Mouse (Mus musculus) heart, adult 18-20 months (tissue): ENCODE results near the gene Rft1. TPM values are rescaled to one million over a fixed set of nuclear protein-coding genes. Genes with fewer than 3 reads are reported as not detected.
A peak's percentile ranks its signal among the peaks of the same experiment; 100 is the strongest.

Source experiments
- DNase-seq, 2 experiments: peaks; one replicate each; pipeline ENCODE4 v3.0.0; 2021 to 2022; ENCODE audit warnings: mixed read lengths in 1 of 2
- total RNA-seq, 2 experiments: library from RNA; stranded (reverse); gene quantifications; 2 replicates each; pipeline ENCODE4 v1.2.3; 2021

Rft1 gene
- total RNA-seq, 2 experiments from 2014 or later = 7.7 to 7.9 TPM

DNA sequence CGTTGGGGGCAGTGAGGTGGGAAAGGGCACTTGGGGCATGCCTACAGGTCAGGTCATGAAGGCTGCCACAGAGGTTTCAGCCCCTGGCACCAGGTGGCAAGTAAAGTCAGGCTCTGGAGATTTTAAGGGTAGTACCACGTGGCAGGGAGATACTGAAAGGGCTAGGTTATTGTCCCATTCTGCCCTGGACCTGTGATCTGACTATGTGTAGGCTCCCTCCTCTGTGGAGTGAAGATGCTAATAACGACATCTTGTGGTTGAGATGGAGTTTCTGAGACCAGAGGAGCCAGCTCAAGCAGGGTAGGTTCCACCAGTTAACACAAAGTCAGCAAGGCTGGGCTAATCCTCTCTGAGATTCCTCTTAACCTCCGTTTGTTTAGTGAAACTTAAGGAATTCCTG lies 24.3 kb upstream of the Rft1 start:
- no peak for DNase-seq

DNA sequence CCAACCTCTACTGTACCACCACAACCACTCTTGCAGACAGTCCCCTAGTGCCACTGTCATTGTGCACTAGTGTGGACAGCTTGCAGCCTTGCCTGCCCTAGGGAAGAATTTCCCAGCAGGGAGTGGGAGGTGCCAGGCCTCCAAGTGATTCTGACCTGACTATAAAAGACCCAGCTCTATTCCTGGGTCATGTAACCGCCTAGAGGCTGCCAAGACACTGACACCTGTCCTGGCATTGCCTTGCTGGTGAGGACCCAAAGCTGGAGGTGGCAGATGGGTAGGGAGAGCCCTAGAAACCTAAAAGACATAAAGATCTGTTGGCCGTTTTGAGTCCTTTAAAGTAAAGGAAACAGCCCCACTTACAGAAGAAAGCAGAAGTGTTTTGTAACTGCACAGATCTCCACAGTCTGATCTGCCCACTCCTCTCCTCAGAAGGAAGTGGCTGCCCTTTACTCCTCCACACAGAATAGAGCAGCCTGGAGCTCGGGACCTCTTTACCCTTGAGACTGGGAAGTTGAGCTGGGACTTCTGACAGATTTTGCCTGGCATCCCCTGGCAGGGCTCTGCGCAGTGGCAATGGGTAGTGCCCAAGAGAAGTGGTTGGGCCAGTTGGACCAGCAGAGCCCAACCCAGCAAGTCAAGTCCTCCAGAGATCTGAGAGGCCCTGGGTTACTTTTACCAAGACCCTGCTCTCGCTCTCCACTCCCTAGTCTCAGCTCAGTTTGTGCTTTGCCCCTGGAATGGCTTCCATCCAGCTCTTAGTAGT lies 23.2 kb upstream of the Rft1 start:
- peak; percentile 55 to 81 for DNase-seq

DNA sequence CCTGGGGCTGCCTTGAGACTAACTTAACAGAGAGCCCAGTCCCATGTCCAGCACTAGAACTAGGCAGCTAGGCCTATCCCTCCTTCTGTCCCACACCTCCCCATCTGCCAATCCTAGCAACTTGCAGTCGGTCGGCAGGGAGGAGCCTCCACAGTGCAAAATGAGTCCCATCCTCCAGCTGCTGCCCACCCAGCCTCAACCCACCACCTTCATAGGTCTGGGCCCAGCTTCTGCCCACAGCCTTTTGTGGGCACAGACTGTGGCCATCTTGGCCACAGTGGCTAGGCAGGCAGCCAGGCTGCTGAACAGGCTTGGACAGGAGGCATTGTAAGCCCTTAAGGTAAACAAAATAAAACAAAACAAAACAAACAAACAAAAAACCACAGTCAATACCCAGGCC lies 22.3 kb upstream of the Rft1 start:
- DNase-seq = no peak

DNA sequence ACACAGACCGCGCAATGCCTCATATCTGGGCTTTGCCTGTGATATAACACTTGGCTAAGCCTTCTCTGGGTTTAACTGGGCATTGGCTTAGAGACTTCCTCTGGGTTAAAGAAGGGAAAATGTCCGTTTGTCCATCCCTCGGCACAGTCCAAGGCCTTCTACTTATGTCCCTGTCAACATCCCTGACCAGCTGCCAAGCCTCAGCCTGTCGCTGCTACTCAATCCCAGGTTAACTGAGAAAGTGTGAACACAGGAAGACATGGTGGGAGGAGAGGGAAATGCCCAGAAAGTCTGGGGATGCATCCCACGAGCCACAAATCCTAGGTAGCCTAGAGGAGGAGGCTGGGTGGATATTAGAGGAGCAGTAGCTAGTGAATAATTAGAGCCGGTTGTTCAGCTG lies 20.5 kb upstream of the Rft1 start:
- DNase-seq = no peak

DNA sequence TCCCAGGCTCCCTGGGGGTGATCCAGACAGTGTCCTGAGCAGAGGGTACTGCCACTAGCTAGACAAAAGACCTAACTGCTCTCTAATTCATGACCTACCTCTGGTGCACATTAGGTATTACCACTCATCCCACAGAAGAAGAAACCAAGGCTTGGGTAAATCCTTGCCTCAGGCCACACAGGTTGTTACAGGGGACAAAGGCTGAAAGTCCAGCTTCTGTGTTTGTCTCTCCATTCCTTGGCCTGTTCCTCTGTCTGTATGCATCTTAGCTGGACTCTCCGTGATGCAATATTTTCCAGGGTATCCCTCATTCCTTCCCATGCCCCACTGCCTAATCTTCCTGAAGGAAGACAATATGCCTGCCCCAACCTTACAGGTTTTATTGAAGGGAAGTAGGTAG lies 19.7 kb upstream of the Rft1 start:
- no peak for DNase-seq

DNA sequence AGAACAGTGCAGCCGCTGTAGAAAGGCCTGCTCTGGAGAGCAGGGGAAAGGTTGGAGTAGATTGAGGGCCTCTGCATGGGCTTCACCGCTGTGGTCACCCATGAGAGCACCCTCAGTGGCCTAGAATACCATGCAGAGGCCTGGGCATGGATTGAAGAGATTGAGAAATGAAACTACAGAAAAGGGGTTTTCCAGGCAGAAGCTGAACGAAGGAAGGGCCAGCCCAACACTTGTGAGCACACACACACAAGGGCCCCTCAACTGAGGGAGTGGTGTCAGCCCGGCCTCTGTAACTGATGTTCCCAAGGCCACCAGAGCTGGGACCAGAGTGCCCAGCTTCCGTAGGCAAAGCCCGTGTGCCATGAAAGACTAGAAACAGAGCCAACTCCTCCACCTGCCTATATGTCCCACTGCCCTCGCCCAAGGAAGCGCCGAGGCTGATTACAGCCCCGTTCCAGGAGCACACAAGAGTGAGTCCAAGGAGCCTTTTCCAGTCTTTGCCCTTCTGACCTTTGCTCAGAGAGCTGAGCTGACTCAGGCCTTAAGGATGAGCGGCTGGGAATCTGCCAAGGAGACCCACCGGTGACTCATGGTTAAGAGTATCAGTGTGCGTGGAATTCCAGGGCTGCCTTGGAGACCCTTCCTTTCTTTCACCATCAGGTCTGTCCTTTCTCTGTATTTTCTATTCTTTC lies 18.8 kb upstream of the Rft1 start:
- no peak for DNase-seq

DNA sequence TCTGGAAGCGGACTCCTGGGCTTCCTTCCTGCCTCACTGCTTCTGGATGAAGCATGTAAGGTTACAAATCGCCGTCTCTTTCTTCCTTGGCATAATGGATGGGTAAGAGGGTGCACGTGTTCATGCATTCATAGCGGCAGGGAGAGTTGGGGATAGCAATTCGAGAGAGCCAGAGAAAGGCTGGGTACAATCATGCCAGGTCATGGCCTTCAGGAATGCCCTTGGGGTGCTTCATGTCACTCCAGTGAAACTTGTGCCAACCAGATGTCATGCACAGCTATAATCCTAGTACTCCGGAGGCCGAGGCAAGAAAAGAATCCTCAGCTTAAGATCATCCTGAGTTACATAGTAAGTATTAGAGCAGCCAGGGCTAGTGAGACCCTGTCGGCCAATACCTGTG lies 17.7 kb upstream of the Rft1 start:
- DNase-seq = no peak

DNA sequence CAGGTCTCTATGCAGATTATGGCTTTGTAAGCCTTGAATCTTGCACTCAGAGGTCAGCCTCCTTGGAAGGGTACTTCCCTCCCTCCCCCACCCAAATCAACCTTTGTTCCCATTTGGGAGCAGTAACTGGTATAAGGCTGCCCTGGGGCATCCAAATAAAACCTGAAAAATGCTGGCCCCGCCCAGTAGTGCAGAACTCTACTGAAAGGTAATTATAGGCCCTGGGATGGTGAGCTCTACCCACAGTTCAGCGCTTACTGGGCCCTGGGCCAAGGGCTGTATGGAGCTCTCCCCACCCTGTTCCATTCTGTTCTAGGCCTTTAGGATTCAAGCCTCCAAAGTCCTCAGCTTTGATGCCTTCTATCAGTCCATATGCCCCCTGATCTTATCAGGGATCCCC lies 17.1 kb upstream of the Rft1 start:
- no peak for DNase-seq

DNA sequence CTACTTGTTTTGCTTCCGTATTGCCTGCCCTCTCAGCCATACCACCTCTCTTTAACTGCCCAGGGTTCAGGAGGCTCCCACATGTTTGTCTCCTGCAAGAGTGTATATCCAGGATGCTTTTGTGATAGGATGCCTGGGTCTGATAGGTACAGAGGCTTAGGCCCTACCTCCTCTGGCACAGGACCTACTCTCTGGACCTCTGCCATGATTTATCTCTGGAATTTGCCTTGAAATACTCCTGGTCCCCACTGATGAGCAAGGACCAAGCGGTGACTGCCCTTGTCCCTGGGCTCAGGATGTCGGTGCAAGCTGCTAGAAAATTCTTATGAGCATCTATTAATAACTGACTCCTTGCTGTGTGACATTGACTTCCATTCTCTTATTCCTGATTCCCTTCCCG lies 16.2 kb upstream of the Rft1 start:
- peak; percentile 46 to 59 for DNase-seq

DNA sequence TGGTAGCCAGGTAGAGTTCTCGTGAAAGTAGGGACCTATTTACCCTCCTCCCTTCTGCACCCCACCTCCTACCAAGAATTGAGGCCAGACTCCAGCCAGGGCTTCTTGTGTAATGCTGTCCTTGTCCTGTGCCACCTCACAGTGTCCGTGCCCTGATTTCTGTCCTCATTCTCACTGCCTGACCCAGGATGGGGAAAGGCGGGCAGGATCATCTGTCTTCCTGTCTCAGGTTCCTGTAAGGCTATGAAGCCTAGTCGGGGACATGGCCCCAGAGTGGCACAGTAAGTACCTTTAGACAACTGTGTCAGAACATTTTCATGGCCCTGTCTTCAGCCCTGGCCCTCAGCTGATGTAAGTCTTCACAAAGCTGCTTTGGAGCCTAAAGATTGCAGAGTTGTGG lies 15.5 kb upstream of the Rft1 start:
- DNase-seq = no peak

DNA sequence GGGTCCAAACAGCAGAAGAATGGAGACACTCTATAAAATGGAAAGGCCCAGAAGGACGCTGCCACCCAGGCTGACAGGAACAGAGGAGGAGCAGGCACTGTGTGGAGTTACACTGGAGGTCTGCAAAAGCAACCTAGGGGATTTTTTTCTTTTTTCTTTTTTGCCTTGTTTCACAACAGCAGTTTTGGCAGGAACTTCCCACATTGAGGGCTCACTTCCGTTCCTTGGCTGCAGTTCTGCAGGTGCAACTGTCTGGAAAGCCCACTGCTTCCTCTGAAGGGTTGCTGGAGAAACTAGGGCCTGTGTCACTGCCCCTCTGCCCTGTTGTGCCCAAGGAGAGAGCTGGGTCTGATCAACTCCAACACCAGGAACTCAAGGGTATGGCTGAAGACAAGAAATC lies 12.4 kb upstream of the Rft1 start:
- no peak for DNase-seq

DNA sequence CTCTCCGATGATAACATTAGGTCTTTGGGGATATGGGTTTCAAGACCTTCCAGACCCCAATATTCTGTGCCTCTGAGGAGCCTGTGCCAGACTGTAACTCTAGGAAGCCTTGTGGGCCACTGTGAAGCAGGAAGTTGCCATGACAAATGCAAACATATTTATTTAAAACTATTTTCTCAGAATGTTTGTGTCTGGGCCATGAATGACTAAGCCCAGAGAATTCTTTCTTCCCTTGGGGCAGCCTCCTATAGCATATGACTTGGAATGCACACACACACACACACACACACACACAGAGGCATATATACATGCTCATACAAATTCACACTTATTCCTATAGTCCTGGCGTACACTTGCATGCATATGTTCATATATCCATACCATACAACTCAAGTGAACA lies 10.1 kb upstream of the Rft1 start:
- DNase-seq = no peak

DNA sequence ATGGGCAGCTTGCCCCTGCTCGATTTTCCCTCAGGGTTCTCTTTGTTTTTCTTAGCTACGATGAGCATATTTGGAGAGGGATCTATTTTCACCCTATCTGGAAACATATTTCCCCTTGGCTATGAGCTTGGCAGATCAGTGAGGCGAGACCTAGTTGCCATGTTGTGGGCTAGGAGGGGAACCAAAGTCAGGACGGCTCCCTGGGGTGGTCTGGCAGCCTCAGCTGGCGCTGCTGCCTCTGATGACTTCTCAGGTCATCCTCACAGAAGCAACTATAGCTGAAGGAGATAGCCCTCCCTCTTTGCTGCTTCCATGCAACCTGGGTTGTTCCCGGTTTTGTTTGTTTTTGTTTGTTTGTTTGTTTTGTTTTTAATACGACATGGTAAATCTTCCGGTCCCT lies 9.1 kb upstream of the Rft1 start:
- no peak for DNase-seq

DNA sequence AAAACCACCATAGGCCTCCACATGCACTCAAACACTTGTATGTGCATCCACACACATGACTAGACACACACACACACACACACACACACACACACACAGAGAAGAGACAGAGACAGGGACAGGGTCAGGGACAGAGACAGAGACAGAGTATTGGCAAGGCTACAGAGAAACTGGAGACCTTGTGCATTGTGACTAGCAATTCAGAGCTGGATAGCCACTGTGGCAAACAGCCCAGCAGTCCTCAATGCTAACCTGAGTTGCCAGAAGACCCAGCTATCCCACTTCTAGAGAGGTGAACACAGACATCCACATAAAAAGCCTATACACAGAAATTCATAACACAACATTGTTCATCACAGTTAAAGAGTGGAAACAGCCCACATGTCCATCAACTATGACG lies 7.7 kb upstream of the Rft1 start:
- no peak for DNase-seq

DNA sequence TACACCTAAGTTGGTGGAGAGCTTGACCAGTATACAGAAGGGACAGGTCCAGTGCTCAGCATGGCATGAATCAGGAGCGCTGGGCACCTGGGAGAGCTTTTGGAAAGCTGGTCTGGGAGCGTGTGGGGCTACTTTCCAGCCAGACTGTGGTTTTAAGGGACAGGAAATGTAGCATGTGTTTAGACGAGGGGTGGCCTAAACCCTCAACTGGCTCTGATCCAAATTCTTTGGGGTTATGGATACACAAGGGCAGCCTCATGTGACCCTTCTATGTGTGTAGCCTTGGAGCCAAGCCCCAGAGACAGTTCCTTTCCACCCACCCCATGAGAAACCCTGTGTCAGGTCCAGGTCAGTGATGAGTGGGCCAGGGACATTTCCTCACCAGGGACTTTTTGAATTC lies 5.7 kb upstream of the Rft1 start:
- no peak for DNase-seq

DNA sequence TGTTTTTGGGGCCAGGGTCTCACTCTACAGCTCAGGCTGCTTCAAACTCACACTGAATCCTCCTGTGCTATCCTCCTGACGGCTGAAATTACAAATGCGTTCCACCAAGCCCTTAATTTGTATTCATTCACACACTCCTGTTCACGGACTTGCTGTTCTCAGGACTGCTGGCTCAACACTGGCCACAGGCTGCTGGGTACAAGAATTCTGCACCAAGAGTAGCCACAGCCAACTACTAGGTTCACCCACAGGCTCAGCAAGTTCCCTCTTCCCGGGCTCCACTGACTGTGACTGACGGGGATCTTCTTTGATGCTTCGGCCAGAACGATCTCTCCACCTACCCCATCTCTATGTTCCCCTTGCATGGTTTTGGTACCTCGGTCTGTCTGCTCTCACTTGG lies 4.4 kb upstream of the Rft1 start:
- DNase-seq = no peak

DNA sequence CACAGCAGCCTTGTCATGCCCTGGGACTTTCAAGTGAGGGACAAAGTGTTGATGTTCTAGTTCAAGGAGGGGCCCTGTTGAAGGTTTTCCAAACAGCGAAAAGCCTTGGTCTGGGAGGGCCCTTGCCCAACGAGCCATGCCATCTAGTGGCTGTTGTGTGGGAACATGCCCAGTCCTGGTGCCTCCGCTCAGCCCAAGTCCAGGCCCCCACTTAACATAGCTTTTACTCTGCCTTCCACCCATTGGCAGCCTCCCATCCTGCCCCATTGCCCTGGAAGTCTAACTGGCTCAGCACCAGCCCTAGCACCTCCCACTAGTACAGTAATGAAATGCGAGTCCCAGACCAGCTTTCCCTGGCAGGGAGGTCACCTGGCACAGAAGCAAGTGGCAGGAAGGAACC lies 3.2 kb upstream of the Rft1 start:
- peak; percentile 81 to 89 for DNase-seq

DNA sequence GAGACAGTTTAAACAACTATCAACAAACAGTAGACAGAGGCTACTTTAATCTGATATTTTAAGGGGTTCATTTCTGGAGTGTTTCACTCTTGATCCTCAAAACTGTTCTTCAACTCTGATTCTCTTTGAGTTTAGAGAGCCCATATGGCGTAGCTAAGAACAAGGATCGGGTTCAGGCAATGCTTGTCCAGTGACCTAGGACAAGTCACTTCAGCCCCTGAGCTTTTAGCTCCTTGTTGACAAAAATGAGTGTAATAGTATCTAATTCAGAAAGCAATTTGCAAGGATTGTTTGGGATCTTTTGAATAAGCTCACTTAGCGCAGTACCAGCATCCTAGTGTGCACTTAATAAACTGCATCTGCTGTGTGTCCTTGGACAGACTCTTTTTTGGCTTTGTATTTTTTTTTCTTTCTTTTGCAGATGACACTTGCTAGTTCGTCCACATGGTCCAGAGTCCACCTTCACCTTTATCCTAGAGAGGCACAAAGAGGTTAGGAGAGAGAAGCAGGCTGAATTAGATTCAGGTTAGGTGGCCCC lies 600 bp downstream of the Rft1 start:
- DNase-seq = no peak

DNA sequence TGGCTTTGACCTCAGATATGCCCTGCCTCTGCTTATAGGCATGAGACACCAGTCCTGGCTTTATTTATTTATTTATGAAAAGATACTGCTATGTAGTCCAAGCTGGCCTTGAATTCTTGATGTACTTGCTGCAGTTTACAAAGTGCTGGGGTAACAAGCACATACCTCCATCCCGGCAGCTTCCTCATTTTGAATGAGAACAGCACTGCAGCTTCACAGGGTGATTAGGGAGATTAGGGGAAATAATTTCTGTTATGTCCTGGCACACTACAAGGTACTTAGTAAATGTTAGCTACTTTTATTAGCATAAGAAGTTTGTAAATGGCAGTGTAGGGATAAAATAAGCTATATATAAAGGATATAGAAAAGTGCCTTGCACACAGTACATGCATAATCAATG lies 1.4 kb downstream of the Rft1 start:
- no peak for DNase-seq

DNA sequence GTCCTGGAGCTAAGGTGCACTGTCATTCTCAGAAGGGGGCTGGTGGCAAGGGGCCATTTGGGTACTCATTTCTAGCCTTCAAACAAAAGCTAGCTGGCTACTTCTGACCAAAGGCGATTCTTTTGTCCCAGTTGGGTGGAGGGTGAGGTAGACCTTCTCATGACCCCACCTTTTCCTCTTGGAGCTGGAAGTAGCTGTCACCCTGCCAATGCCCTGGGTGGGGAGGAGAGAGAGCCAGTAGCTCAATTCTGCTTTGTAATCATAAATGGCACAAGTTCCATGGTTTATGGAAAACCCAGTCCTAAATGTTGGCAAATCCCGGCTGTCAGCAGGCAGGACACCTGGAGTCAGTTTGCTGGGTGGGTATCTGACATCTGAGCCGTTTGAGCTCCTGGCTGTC lies 11.9 kb downstream of the Rft1 start:
- DNase-seq = peak; percentile 51 to 68

DNA sequence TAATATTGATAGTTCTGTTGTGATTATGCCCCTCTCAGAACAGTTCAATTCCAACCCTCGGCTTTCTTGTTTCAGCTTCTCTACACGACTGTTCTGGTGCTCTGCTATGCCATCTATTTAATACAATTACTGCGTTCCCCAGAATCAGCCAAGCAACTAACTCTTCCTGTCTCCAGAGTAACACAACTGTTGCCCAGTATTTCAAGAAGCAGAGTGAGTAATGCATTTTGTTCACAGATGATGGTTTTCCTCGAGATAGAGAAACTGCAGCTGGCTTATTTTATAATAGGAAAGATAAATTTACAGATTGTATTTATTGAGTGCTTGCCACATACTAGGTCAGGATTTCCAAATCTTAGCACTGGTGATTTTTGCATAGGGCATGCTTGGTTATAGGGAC lies 12.4 kb downstream of the Rft1 start:
- DNase-seq = no peak

DNA sequence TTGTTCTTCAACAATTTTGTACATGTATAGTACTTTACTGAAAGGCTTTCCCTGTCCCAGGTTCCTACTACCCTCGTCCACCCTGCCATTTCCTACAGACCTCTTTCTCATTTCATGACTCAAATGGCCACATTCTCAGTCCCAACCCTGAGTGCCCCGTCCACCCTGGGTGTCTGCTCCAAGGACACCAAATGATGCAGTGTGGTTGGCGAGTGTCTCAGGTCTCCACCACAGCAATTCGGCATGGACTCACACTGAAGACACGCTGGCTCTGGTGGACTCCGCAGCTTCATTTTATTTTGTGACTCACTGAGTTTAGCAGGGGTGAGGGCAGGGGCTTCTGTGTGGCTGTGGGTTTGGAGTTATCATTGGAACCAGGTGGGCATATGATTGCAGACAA lies 16.0 kb downstream of the Rft1 start:
- DNase-seq = no peak

DNA sequence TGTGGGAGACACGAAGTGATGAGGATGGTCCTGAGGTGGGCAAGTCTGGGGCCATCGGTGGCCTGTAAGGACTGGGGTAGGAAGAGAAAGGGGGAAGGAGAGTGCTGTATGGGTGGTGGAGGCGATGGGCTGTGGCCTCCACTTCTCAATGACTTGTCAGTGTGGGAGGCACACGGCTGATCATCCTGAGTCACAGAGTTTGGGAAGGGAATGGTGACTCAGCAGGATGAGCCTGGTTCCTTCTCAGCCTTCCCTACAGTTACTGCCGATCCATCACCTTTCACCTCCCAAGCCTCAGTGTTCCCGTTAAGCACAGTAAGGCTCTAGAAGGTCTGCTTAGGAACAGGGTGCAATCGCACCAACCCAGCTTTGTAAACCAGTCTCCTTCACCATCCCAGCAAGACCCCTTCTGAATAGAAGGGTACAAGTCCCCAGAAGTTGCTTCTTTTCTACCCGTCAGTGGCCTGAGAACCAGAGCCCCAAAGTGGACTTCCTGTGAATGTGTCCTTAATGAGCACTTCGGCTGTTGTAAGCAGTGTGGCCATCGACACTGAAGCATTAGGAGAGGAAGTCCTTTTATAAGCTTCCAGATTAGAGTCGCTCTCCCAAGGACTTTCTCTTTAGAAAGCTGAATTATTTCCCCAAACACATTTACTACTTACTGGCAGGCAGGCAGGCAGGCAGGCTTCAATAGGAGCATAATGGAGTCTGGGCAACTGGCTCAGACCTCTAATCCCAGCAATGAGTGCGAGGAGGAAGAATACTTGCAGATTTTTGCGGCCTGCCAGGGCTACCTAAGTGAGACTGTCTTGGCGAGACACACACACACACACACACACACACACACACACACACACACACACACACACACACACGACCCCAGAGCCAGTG lies 17.2 kb downstream of the Rft1 start:
- peak in 1 of 2 experiments; percentile 16 for DNase-seq
